Mouse (Mus musculus) lung, adult 2 months (tissue): ENCODE data around the gene Galnt6.

Experiments used
- CTCF ChIP-seq: fragments of 200-500 bp; IDR thresholded peaks from 2 replicates; pipeline ENCODE4 v1.5.1; 2011; ENCODE audit warnings: mild to moderate bottlenecking, low read length, control low read depth; ENCODE audit not compliant: insufficient read depth
- POLR2A ChIP-seq: fragments of 200-500 bp; IDR thresholded peaks from 2 replicates; pipeline ENCODE4 v1.6.1; 2011; ENCODE audit warnings: low read depth, mild to moderate bottlenecking, control low read depth, low read length, borderline replicate concordance; ENCODE audit errors: extremely low read depth

DNA sequence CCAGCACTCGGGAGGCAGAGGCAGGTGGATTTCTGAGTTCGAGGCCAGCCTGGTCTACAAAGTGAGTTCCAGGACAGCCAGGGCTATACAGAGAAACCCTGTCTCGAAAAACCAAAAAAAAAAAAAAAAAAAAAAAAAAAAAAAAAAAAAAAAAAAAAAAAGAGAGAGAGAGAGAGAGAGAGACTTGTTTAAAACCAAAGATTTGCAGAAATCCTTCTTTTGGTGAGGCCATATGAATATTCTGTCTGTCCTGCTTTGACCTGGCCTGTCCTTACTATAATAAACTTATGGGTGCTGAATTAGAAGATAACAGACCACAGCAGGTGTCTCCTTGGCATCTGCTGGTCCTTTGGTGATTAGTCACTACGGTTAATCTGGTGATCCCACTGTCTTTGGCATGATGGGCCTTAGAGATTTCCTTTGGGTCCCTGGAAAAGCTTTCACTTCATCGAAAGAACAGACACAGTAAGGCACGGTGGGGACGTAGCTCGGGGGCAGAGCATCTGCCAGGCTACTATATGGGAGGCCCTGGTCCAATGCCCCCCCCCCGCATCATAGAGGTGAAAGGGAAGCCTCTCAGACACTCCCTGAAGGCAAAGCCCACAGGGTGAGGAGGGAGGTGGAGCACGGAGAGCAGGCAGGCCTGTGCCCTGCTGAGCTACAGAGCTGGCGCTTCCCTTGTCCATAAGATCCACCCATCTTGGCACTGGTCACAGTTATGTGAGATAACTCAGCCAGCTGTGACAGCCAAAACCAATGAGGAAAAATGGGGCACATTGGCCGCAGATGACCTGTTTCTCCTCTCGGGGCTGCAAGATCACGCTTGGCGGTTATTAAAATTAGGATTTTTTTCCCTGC lies 6.1 kb upstream of the Galnt6 start:
- TF ChIP-seq POLR2A (no peak), CTCF (no peak)
